ENCODE assay signal across 10 mouse cellular contexts in genomic region chr10:80792175-80793032, GRCm38 (mm10). TPM values are rescaled to one million over a fixed set of nuclear protein-coding genes. Genes with fewer than 3 reads are reported as not detected.
DNase-seq lines count a peak whose midpoint lies in the region; ATAC-seq and TF ChIP-seq lines count a peak whose summit lies in the region.
"Had no signal": no experiment of that assay in that cellular context is flagged by ENCODE, and none has a peak within 500 bp of the region (broad histone marks: within the 10 kb centered on the region; RNA-seq: fewer than 3 reads in every experiment).

No protein-coding gene starts in this region.

- no peak overlapping the region for H3K4me3 ChIP-seq in midbrain, embryonic 12.5 days
- no peak overlapping the region for H3K4me3 ChIP-seq in midbrain, embryonic 14.5 days (replicated peaks; ENCODE audit: low read depth, low read length)
- peak overlapping the region; percentile 25 for H3K4me3 ChIP-seq in thymus, adult 2 months (ENCODE audit: control insufficient read depth, insufficient read depth, low read length)
- no peak overlapping the region for H3K4me3 ChIP-seq in lung, adult 2 months (replicated peaks; ENCODE audit: extremely low read depth, low read depth, low read length)

- H3K9me3 ChIP-seq in midbrain, embryonic 12.5 days, result no peaks in the 10 kb centered on the region
- no peaks in the 10 kb centered on the region for H3K9me3 ChIP-seq in midbrain, embryonic 14.5 days (ENCODE audit: control insufficient read depth, low read length)

- peaks cover 13% of the 10 kb centered on the region for H3K4me1 ChIP-seq in midbrain, embryonic 12.5 days
- peaks cover 11% of the 10 kb centered on the region for H3K4me1 ChIP-seq in midbrain, embryonic 14.5 days (ENCODE audit: control insufficient read depth, insufficient read depth, low read length)
- H3K4me1 ChIP-seq in thymus, adult 2 months (replicated peaks; ENCODE audit: control insufficient read depth, insufficient read depth, low read length), result peaks cover 37% of the 10 kb centered on the region
- peaks cover 8% of the 10 kb centered on the region; the same call in 1 of the 2 replicates for H3K4me1 ChIP-seq in lung, adult 2 months (ENCODE audit: control insufficient read depth, insufficient read depth, low read length)

- DNase-seq in heart, adult 11 months, result peak; percentile 90
- no peak for DNase-seq in heart, postnatal 36 days
- no peak for DNase-seq in midbrain, embryonic 14.5 days
- DNase-seq in cerebellum, postnatal 10 days, result peak; percentile 87 to 90
- DNase-seq in thymus, adult 2 months, result peak; percentile 72
- no peak for DNase-seq in lung, adult 2 months
- DNase-seq in gastrocnemius, adult 8-10 months (ENCODE audit: low spot score in 2 of 2), result no peak

- peaks cover 92% of the 10 kb centered on the region for H3K36me3 ChIP-seq in midbrain, embryonic 12.5 days
- H3K36me3 ChIP-seq in midbrain, embryonic 14.5 days (ENCODE audit: control insufficient read depth, insufficient read depth, low read length), result peaks cover 93% of the 10 kb centered on the region
- peaks cover 27% of the 10 kb centered on the region for H3K36me3 ChIP-seq in thymus, adult 2 months (ENCODE audit: control insufficient read depth, insufficient read depth, low read length)

- H3K27me3 ChIP-seq in midbrain, embryonic 12.5 days, result no peaks in the 10 kb centered on the region
- no peaks in the 10 kb centered on the region for H3K27me3 ChIP-seq in midbrain, embryonic 14.5 days (ENCODE audit: control insufficient read depth, insufficient read depth, low read length)
- H3K27me3 ChIP-seq in thymus, adult 2 months (ENCODE audit: control insufficient read depth, insufficient read depth, low read length), result no peaks in the 10 kb centered on the region
- H3K27me3 ChIP-seq: CH12.LX had no signal

- TF ChIP-seq POLR2A in thymus, adult 2 months (IDR thresholded peaks at IDR 0.05; ENCODE audit: control insufficient read depth, extremely low read depth, insufficient read depth, low read length, poor library complexity), result no peak
- TF ChIP-seq POLR2A in lung, adult 2 months (IDR thresholded peaks at IDR 0.05; ENCODE audit: borderline replicate concordance, extremely low read depth, low read depth, low read length), result no peak

- no peak for TF ChIP-seq CTCF in thymus, adult 2 months (IDR thresholded peaks at IDR 0.05; ENCODE audit: borderline replicate concordance, control insufficient read depth, extremely low read depth, insufficient read depth, low read length, poor library complexity)
- no peak for TF ChIP-seq CTCF in lung, adult 2 months (IDR thresholded peaks at IDR 0.05; ENCODE audit: insufficient read depth, low read length)

- intact Hi-C loops in heart, postnatal 36 days (cut with DNase I), result no loop called here

- WGBS in midbrain, embryonic 12.5 days, result 75% methylated on average over 34 of the region's 41 CpGs
- 79% methylated on average over 41 of the region's 41 CpGs for WGBS in midbrain, embryonic 14.5 days
- WGBS in thymus, adult 2 months, result 7% methylated on average over 41 of the region's 41 CpGs
- WGBS in lung, adult 2 months, result 62% methylated on average over 41 of the region's 41 CpGs

- no peak for ATAC-seq in midbrain, embryonic 12.5 days (ENCODE audit: low FRiP score, low read depth)
- ATAC-seq in midbrain, embryonic 14.5 days (ENCODE audit: low FRiP score, low TSS enrichment), result no peak

- H3K4me2 ChIP-seq in midbrain, embryonic 12.5 days (replicated peaks), result no peak overlapping the region
- no peak overlapping the region for H3K4me2 ChIP-seq in midbrain, embryonic 14.5 days (ENCODE audit: low read length)

- 0 out of 2 replicates have a peak overlapping the region, but pooled peaks have one; percentile 21 for H3K27ac ChIP-seq in midbrain, embryonic 12.5 days (replicated peaks)
- H3K27ac ChIP-seq in midbrain, embryonic 14.5 days (replicated peaks; ENCODE audit: low read depth, low read length), result no peak overlapping the region
- peak overlapping the region; percentile 65 for H3K27ac ChIP-seq in thymus, adult 2 months (ENCODE audit: control insufficient read depth, insufficient read depth, low read length)

- H3K9ac ChIP-seq in midbrain, embryonic 12.5 days (replicated peaks), result no peak overlapping the region
- H3K9ac ChIP-seq in midbrain, embryonic 14.5 days (replicated peaks; ENCODE audit: low read length), result no peak overlapping the region; the same call in 1 of the 2 replicates

RNA-seq across cellular contexts. Expression of gene Sf3a2, which starts 5.6 kb away (rescaled TPM):
- total RNA-seq in heart, postnatal 36 days (2021), result 10 to 100 TPM; 29.5 to 29.7 TPM
- polyA plus RNA-seq in midbrain, embryonic 12.5 days (2016; fragmentation: Nextera tagmentation; extraction: Ambion mirVana), result 68.5 and 70.8 TPM in 2 replicates
- 57.2 and 75.1 TPM in 2 replicates for polyA plus RNA-seq in midbrain, embryonic 14.5 days (2014; fragmentation: Nextera tagmentation; extraction: Ambion mirVana)
- polyA plus RNA-seq in thymus, adult 2 months (2012; rRNA removed), result 94.6 and 119 TPM in 2 replicates
- polyA plus RNA-seq in lung, adult 2 months (2012; rRNA removed), result 35.7 and 38.7 TPM in 2 replicates
- total RNA-seq in gastrocnemius, adult 8-10 months (2022), result 10 to 100 TPM; 26.0 to 33.2 (median 29.9) TPM

RNA-seq across cellular contexts. Expression of gene Plekhj1, which starts 6.0 kb away (rescaled TPM):
- total RNA-seq in heart, postnatal 36 days (2021), result 10 to 100 TPM; 29.3 to 31.3 TPM
- polyA plus RNA-seq in midbrain, embryonic 12.5 days (2016; fragmentation: Nextera tagmentation; extraction: Ambion mirVana), result 137 and 148 TPM in 2 replicates
- 107 and 116 TPM in 2 replicates for polyA plus RNA-seq in midbrain, embryonic 14.5 days (2014; fragmentation: Nextera tagmentation; extraction: Ambion mirVana)
- 142 and 153 TPM in 2 replicates for polyA plus RNA-seq in thymus, adult 2 months (2012; rRNA removed)
- polyA plus RNA-seq in lung, adult 2 months (2012; rRNA removed), result 51.2 and 58.8 TPM in 2 replicates
- total RNA-seq in gastrocnemius, adult 8-10 months (2022), result 10 to 100 TPM; 24.2 to 34.4 (median 32.0) TPM

RNA-seq across cellular contexts. Expression of gene Amh, which starts 12.6 kb away (rescaled TPM):
- under 1 TPM; 0.22 to 0.53 TPM for total RNA-seq in heart, postnatal 36 days (2021)
- 0.10 TPM in 1 of 2 replicates, not detected in the other for polyA plus RNA-seq in midbrain, embryonic 12.5 days (2016; fragmentation: Nextera tagmentation; extraction: Ambion mirVana)
- 0.12 TPM in 1 of 2 replicates, not detected in the other for polyA plus RNA-seq in midbrain, embryonic 14.5 days (2014; fragmentation: Nextera tagmentation; extraction: Ambion mirVana)
- 6.3 and 8.8 TPM in 2 replicates for polyA plus RNA-seq in thymus, adult 2 months (2012; rRNA removed)
- polyA plus RNA-seq in lung, adult 2 months (2012; rRNA removed), result 0.62 and 1.3 TPM in 2 replicates
- under 1 TPM in 3 of 4 experiments, not detected in 1; 0.22 to 0.40 (median 0.24) TPM for total RNA-seq in gastrocnemius, adult 8-10 months (2022)

RNA-seq across cellular contexts. Expression of gene Jsrp1, which starts 20.9 kb away (rescaled TPM):
- total RNA-seq in heart, postnatal 36 days (2021), result under 1 TPM in 1 of 2 experiments, not detected in 1; 0.46 TPM
- polyA plus RNA-seq in midbrain, embryonic 12.5 days (2016; fragmentation: Nextera tagmentation; extraction: Ambion mirVana), result 0.38 and 0.50 TPM in 2 replicates
- polyA plus RNA-seq in midbrain, embryonic 14.5 days (2014; fragmentation: Nextera tagmentation; extraction: Ambion mirVana), result 0.23 and 0.30 TPM in 2 replicates
- polyA plus RNA-seq in thymus, adult 2 months (2012; rRNA removed), result 0.24 TPM in 1 of 2 replicates, not detected in the other
- 7.7 TPM in 1 of 2 replicates, not detected in the other for polyA plus RNA-seq in lung, adult 2 months (2012; rRNA removed)
- 100 to 1,000 TPM; 455 to 508 (median 490) TPM for total RNA-seq in gastrocnemius, adult 8-10 months (2022)
- polyA plus RNA-seq: large intestine, adult 2 months had no signal

RNA-seq across cellular contexts. Expression of gene Oaz1, which starts 34.1 kb away (rescaled TPM):
- total RNA-seq in heart, postnatal 36 days (2021), result 100 to 1,000 TPM; 850 to 884 TPM
- polyA plus RNA-seq in midbrain, embryonic 12.5 days (2016; fragmentation: Nextera tagmentation; extraction: Ambion mirVana), result 1,390 and 1,564 TPM in 2 replicates
- polyA plus RNA-seq in midbrain, embryonic 14.5 days (2014; fragmentation: Nextera tagmentation; extraction: Ambion mirVana), result 1,218 and 1,334 TPM in 2 replicates
- polyA plus RNA-seq in thymus, adult 2 months (2012; rRNA removed), result 1,706 and 1,988 TPM in 2 replicates
- polyA plus RNA-seq in lung, adult 2 months (2012; rRNA removed), result 804 and 834 TPM in 2 replicates
- total RNA-seq in gastrocnemius, adult 8-10 months (2022), result 1,000 to 10,000 TPM in 1 of 4 experiments, 100 to 1,000 TPM in 3; 735 to 1,031 (median 850) TPM

Comparison
In these comparisons a context has a peak if more than half of its experiments do, and no peak if none do; other contexts are left out.
1. DNase-seq: peak in heart, adult 11 months (single experiment), cerebellum, postnatal 10 days (2 of 2) and thymus, adult 2 months (single experiment); none in heart, postnatal 36 days (0 of 2), midbrain, embryonic 14.5 days (single experiment), lung, adult 2 months (single experiment) and gastrocnemius, adult 8-10 months (0 of 2).